Mouse (Mus musculus): ENCODE results near the gene Kdm4c.
"Not testable (repeated sequence)": the region's sequence is repeated elsewhere in the genome, so short reads cannot be mapped to it uniquely, and the experiment has no call there.

Gene Kdm4c

DNA sequence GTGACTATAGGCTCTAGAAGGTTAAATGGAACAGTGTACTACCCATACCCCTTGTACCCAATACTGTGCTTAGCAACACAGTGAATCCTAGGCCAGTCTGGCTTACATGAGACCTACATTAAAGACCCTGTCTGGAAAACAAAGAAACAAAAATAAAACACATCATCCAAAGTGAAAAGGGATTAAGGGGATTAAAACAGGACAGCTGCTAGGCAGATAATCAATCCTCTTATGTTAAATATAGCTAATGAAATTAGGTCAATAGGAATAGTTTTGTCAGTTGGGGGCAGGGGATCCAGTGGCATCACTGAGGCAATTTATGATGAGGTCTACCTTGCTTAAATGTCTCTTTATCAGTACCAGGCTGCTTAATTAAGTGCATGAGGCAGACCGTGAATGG, at the start of gene Kdm4c:
Kdm4c (plus strand) TSS at position 322 of the 400 bp plus-strand sequence.
- in situ Hi-C loops (cut with MboI; ENCODE audit: low pct_unique_long_range_greater_than_20kb in 1 of 2, low sequenced_read_pairs in 2 of 2, unreplicated experiment in 1 of 2): no loop called here

DNA sequence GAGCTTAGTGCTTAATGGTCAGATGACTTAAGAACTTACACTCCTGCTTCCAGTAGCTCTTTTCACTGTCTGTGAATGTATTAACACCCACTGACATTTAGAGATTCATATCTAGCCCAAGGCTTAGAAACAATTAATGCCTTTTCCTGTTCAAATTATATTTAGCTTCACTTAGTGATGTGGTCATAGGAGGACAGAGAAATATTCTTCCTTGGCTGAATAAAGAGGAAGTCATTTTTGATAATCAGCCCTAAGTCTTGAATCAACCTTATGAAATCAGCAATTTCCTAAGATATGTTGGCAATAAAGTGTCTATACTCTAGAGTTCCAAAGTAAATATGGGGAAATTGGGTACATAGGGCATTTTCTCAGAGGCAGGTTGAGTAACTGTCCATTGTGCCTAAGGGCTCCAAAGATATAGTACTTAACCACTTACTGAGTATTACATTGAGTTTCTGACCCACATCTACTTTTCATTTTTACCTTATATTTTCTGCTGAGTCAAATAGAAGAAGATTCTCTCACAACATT, 41.0 kb upstream of the Kdm4c start:
- in situ Hi-C loops (cut with MboI; ENCODE audit: low pct_unique_long_range_greater_than_20kb in 1 of 2, low sequenced_read_pairs in 2 of 2, unreplicated experiment in 1 of 2): no loop called here

DNA sequence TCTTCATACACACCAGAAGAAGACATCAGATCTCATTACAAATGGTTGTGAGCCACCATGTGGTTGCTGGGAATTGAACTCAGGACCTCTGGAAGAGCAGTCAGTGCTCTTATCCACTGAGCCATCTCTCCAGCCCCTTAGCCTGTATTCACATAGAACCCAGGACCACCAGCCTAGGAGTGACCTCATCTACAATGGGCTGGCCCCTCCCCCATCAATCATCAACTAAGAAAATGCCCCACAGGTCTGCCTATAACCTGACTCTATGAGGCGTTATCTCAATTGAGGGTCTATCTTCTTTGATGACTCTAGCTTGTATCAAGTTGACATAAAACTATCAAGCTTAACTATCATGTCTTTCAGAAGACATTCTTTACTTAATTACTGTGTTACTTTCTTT, 20.5 kb upstream of the Kdm4c start:
- in situ Hi-C loops (cut with MboI; ENCODE audit: low pct_unique_long_range_greater_than_20kb in 1 of 2, low sequenced_read_pairs in 2 of 2, unreplicated experiment in 1 of 2): not testable (repeated sequence)

DNA sequence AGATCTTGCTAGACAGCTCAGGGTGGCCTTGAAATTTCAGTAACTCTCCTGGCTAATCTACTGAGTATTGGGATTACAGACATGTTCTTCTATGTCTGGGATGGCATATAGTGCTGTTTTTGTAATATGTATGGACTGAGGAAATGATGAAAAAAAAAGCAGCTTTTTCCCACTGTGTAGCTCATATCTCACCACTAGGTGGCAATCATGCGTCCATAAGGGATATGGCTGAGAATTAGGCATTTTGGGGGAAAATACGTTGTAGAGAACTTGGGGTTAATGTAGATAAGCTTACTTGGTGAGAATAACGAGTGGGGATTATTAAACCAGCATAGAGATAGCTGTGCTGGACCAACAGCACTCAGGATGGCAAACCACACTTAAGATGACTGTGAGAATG, 19.9 kb upstream of the Kdm4c start:
- in situ Hi-C loops (cut with MboI; ENCODE audit: low pct_unique_long_range_greater_than_20kb in 1 of 2, low sequenced_read_pairs in 2 of 2, unreplicated experiment in 1 of 2): no loop called here

DNA sequence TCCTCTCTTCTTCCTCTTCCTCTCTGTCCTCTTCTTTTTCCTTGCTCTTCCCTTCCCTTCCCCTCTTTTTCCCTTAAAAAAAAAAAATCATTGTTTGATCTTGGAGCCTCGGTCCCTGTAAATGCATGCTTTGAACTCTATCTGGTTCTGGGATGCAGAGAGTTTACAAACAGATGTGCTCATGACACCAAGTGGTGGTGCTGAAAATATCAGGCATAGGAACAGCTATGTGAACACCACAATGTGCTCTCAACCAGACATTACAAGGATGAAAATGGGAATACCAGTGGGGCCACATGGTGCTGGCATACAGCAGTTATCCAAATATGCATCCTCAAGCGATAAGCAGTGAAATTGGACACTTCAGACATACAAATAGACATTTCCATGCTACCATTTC, 18.1 kb upstream of the Kdm4c start:
- in situ Hi-C loops (cut with MboI; ENCODE audit: low pct_unique_long_range_greater_than_20kb in 1 of 2, low sequenced_read_pairs in 2 of 2, unreplicated experiment in 1 of 2): no loop called here

DNA sequence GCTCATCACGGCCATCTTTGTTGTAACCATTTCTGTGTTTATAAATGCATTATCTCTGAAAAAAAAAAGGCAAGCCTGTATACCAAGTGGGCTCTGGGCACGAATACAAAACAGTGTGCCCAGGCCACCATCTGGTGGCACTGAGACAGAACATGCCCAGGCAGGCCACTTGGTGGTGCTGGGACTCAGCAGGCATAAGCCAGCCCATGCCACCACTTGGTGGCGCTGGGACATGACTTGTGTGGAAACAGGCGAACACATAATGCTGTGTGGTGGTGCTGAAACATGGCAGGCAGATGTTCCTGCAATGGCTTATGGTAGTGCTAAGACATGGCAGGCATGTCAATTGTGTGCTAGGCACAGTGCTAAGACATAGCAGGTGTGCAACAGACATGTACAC, 11.3 kb upstream of the Kdm4c start:
- in situ Hi-C loops (cut with MboI; ENCODE audit: low pct_unique_long_range_greater_than_20kb in 1 of 2, low sequenced_read_pairs in 2 of 2, unreplicated experiment in 1 of 2): no loop called here

DNA sequence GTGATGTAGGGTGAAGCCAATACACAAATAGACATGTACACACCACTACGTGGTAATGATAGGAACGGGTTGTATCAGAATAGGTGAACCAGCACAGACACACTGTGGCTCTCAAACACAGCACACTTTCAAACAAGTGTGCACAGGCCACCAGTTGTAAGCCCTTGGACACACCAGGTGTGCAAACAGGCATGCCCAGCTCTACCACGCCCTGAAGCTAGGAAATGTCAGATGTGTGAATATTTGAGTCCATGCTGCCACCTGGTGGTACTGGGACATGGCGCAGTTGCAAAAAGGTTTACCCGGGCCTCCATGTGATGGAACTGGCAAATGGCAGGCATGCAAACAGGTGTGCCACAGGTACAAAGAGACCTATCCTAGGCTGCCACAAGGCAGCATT, 10.9 kb upstream of the Kdm4c start:
- in situ Hi-C loops (cut with MboI; ENCODE audit: low pct_unique_long_range_greater_than_20kb in 1 of 2, low sequenced_read_pairs in 2 of 2, unreplicated experiment in 1 of 2): no loop called here

DNA sequence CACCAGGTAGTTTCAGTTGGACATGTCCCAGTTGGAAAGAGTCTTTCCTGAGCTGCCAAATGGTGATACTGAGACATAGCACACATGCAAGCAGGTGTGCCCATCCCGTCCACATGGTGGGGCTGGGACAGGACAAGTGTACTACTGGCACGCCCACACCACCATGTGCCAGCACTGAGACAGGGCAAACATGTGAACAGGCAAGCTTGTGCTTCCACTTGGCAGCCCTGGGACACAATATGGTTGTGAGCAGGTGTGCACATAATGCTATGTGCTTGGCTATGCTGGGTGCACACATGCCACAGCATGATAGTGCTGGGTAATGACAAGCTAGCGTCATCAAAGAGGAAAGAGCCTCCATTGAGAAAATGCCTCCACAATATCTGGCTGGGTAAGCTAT, 8.8 kb upstream of the Kdm4c start:
- in situ Hi-C loops (cut with MboI; ENCODE audit: low pct_unique_long_range_greater_than_20kb in 1 of 2, low sequenced_read_pairs in 2 of 2, unreplicated experiment in 1 of 2): no loop called here

DNA sequence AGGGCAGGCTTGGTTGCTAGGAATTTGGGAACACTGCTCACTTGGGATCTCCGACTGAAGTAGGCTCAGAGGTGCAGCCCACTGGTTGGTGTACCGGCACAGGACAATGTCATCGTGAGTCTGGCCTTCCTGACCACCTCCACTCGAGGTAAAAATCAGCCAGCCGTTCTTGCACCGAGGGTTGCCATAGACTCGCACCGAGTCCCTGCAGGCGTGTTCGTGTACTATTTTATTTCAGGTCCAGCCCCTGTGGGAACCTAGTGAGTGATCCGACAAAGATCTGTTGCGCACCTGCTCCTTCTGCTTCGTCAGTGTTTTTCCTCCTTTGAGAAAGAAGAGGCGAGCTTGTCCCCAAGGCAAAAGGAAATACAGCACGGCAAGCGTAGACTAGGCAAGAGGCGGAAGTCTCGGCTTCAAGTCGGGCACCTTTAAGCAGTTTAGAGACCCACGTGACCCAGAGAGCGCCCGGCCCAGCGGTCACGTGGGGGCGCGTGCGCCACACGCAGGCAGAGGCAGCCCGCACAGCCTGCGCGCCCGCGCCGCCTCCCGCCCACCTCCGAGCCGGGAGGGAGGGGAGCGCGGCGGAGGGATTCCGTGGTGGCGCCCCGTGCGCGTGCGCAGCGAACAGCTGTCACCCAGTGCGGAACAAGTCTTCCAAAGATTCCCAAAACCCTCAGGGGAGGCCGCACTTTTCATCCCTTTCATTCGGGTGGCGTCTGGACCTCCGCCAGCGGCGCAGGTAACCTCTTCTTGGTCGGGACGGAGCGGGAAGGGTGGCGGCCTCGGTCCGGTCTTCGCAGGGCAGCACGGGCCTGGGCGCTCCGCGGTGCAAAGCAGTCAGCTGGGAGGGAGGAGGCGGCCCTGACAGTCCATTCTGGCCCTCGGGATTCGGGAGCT, 9.3 kb downstream of the Kdm4c start:
- in situ Hi-C loops (cut with MboI; ENCODE audit: low pct_unique_long_range_greater_than_20kb in 1 of 2, low sequenced_read_pairs in 2 of 2, unreplicated experiment in 1 of 2): no loop called here

DNA sequence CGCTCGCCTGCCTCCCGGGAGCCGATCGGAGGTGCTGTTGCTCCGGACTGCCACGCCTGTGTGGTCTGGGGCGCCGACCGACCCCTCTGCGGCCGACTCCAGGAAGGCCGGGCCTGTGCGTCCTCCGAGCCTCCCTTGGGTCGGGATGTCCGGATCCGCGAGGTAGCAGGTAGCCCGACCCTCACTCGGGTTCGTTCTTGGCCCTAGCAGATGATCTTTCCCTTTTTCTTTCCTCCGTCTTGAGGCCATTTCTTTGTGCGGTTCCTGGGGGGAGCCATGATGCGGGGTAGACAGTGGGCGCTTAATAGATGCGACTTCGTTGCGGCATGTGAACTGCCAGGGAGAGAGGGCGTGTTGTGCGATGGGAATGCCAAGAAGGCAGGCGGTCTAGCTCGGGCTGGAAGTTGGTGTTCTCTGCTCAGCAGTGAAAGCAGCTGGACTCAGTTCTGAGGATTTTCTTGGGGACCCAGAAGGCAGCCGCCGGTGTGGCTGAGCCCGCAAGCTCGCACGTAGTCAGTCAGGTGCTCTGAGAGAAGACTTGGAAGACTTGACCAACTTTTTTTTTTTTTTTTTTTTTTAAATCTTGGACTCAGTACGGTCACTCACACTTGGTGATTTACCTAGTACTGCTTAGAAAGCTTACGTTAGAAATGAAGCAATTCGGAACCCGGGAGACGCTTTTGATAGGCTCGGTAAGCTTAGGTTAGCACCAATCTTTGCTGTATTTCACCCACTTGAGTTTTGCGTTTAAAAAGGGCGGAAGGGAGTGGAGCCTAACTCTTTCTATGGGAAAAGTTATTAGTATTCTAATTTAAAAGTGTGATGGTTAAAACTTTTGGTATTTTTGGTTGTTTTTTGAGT, 10.2 kb downstream of the Kdm4c start:
- in situ Hi-C loops (cut with MboI; ENCODE audit: low pct_unique_long_range_greater_than_20kb in 1 of 2, low sequenced_read_pairs in 2 of 2, unreplicated experiment in 1 of 2): no loop called here

DNA sequence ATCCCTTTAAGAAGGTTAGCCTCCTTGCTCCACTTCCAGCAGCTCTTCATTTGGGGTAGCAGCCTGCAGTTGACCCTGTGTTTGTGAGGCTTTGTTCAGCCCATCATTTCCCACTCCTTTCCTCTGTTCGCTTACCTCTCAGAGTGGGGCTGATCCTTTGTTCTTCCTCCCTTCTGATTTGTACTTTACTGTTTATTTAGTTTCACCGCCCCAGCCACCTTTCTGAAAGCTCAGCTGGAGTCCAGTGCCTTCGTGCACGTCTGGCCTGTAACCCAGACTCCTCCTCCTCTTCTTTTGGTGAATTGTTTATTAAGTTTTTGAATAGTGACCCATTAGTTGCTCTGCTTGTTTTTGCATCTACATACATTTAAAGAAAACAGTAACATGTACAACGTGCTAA, 15.6 kb downstream of the Kdm4c start:
- in situ Hi-C loops (cut with MboI; ENCODE audit: low pct_unique_long_range_greater_than_20kb in 1 of 2, low sequenced_read_pairs in 2 of 2, unreplicated experiment in 1 of 2): no loop called here

DNA sequence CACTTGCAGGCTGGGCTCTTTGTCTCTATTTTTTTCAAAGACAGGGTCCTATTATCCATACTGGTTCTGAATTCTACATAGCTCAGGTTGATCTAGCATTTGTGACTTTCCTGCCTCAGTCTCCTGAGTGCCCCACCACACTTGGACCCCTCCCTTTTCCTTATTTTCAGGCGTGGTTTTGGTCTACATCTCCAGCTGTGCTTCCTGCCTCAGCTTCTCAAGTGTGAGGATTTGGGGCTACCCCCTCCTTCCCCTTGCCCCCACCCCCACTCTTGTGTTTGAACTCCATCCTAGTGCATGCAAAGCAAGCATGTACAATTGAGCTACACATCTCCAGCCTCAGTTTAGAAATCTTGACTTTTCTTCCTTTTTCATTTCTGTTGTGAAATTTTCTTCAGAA, 16.2 kb downstream of the Kdm4c start:
- in situ Hi-C loops (cut with MboI; ENCODE audit: low pct_unique_long_range_greater_than_20kb in 1 of 2, low sequenced_read_pairs in 2 of 2, unreplicated experiment in 1 of 2): no loop called here

DNA sequence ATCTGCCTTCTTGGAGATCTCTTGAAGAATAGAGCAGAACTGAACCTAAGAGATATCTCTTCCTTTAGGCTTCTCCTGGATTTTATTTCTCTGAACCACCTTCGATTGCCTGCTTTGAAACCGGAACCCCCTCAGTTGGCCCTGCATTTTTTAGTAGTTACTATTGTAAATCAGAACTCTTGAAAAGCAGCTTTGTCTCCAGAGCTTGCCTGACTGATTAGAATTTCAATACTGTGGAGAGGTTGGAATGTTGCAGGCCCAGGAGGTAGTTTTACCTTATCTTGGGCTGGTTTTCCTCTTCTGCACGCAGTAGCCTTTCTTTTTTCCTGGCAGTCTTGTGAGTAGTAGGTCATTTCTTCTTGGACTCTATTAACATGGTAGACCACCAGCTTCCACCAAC, 17.0 kb downstream of the Kdm4c start:
- in situ Hi-C loops (cut with MboI; ENCODE audit: low pct_unique_long_range_greater_than_20kb in 1 of 2, low sequenced_read_pairs in 2 of 2, unreplicated experiment in 1 of 2): no loop called here

DNA sequence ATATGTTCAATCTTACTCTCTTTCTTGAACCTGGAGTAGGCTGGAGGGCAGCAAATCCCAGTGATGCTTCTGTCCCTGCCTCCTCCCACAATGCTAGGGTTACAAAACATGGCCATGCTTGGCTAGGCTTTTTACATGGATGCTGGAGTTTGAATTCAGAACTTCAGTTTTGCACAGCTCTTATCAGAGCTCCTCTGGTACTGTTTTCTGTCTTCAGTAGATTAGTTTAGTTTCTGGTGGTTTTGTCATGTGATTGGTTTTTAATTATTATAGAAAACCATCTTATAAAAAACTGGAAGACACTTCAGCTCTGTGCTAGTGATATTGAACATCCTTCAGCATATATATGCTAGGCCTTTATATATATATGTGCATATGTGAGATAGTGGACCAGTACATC, 19.6 kb downstream of the Kdm4c start:
- in situ Hi-C loops (cut with MboI; ENCODE audit: low pct_unique_long_range_greater_than_20kb in 1 of 2, low sequenced_read_pairs in 2 of 2, unreplicated experiment in 1 of 2): no loop called here

DNA sequence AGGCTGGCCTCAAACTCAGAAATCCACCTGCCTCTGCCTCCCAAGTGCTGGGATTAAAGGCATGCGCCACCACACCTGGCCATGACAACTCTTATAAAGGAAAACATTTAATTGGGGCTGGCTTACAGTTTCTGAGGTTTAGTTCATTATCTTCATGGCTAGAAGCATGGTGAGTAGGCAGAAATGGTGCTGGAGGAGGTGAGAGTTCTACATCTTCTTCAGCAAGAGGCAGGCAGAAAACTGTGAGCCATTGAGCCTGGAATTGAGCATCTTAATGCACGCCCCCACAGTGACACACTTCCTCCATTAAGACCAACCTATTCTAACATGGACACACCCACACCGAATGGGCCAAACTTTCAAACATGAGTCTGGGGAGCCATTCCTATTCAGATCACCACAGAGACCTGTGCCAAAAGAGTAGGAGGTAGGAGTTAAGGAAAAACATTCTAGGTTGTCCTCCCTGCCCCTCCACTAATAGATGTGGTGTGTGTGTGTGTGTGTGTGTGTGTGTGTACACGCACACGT, 22.2 kb downstream of the Kdm4c start:
- in situ Hi-C loops (cut with MboI; ENCODE audit: low pct_unique_long_range_greater_than_20kb in 1 of 2, low sequenced_read_pairs in 2 of 2, unreplicated experiment in 1 of 2): no loop called here

DNA sequence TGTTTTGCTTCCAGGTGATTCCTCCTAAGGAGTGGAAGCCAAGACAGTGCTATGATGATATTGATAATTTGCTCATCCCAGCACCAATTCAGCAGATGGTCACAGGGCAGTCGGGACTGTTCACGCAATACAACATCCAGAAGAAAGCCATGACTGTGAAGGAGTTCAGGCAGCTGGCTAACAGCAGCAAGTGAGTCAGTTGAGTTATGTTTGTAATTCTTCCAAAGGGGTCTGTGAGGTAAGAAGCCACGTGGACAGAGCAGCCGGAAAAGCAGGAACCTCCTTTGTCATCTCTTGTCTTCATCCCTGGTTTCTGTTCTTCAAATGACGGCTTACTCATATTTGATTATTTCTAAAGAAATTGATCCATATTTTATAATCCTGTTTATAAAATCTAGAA, 28.9 kb downstream of the Kdm4c start:
- in situ Hi-C loops (cut with MboI; ENCODE audit: low pct_unique_long_range_greater_than_20kb in 1 of 2, low sequenced_read_pairs in 2 of 2, unreplicated experiment in 1 of 2): no loop called here

DNA sequence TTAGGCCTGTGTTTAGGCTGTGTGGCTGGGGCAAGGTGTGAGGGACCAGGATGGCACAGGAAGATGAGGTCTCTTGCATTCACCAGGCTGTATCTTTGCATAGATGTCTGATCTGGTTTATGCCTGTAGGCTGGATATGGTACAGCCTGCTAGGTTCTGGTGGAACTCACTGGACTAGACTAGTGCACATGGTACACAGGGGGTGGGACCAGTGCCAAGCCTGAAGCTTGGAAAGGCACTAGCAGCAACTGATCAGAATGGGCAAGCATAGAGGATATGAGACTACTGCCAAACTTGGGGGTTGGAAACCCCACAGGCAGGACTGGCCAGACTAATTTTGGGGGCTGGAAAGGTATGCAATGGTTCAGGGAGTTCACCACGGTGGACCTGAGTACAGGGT, 35.2 kb downstream of the Kdm4c start:
- in situ Hi-C loops (cut with MboI; ENCODE audit: low pct_unique_long_range_greater_than_20kb in 1 of 2, low sequenced_read_pairs in 2 of 2, unreplicated experiment in 1 of 2): no loop called here

DNA sequence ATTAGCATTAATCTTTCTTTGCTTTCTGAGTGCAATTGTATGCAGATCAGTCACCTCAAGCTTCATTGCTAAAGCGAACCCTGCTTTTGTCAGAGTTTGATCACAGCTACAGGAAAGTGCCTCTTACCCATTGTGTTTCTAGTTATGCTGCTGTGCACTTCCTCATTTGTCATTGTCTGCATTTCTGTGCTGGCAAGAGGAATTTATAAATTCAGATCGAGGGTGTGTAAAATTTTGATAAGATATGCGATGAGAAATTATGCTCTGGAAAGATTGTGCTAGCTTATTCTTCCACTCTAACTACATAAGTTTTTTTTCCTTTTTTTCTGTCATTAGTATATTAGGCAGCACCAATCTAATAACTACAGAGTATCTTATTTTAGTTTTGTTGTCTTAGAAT, 37.9 kb downstream of the Kdm4c start:
- in situ Hi-C loops (cut with MboI; ENCODE audit: low pct_unique_long_range_greater_than_20kb in 1 of 2, low sequenced_read_pairs in 2 of 2, unreplicated experiment in 1 of 2): no loop called here

DNA sequence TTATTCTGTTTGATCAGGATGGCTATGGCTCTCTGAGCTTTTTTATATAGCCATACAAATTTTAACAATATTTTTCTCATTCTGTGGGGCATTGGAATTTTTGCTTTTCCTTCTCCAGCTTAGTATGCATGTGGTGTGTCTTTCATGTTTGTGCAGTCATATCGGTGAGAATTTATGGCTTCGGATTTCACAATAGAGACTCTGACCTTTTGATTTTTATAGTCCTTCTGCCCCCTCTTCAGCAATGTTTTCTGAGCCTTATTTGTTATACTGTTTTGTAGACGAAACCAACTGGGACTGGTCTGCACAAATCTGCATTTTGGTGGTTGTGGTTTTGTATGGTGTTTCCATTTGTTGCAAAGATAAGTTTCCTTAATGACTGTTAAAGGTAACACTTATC, 45.6 kb downstream of the Kdm4c start:
- in situ Hi-C loops (cut with MboI; ENCODE audit: low pct_unique_long_range_greater_than_20kb in 1 of 2, low sequenced_read_pairs in 2 of 2, unreplicated experiment in 1 of 2): no loop called here

Measured in mouse embryonic stem cell (cell line).